Mouse (Mus musculus) CH12.LX (cell line): ENCODE measurements around the gene Mkrn2. TPM values are rescaled to one million over a fixed set of nuclear protein-coding genes. Genes with fewer than 3 reads are reported as not detected.
"Not testable (repeated sequence)": the region's sequence is repeated elsewhere in the genome, so short reads cannot be mapped to it uniquely, and the experiment has no call there.

Experiments
- DNase-seq: peaks from one replicate; pipeline ENCODE4 v3.0.0-alpha.2; 2013; ENCODE audit errors: extremely low read depth
- H3K27ac ChIP-seq: 2 replicates; pipeline ENCODE4 v1.5.1; 2012; ENCODE audit warnings: low read depth, mild to moderate bottlenecking, control low read depth, moderate library complexity; ENCODE audit not compliant: insufficient read depth
- H3K27me3 ChIP-seq: replicated peaks from 2 replicates; pipeline ENCODE3; 2012; ENCODE audit warnings: inconsistent platforms
- H3K36me3 ChIP-seq, 2 experiments: replicated peaks in 1 of 2; 2 replicates each; pipeline versions ENCODE3 to v1.6.1; 2012; ENCODE audit warnings: inconsistent platforms in 1 of 2, low read length in 1 of 2, mild to moderate bottlenecking in 1 of 2, mixed read lengths in 1 of 2, moderate library complexity in 1 of 2; ENCODE audit not compliant: control insufficient read depth in 1 of 2, insufficient read depth in 1 of 2
- H3K4me1 ChIP-seq, 2 experiments: 2 replicates each; pipeline ENCODE4 v1.6.1; 2012; ENCODE audit warnings: inconsistent platforms in 1 of 2, moderate library complexity in 1 of 2; ENCODE audit not compliant: insufficient read depth in 2 of 2, control insufficient read depth in 1 of 2
- H3K4me2 ChIP-seq: 2 replicates; pipeline ENCODE4 v1.6.1; 2012; ENCODE audit warnings: low read depth, mild to moderate bottlenecking, control low read depth; ENCODE audit not compliant: poor library complexity, insufficient read depth, severe bottlenecking
- H3K4me3 ChIP-seq, 3 experiments: fragments of 150-350 bp in 1 of 3; sonication (generic) in 1 of 3; replicated peaks in 1 of 3; 2 replicates each; pipeline versions ENCODE3 to v1.5.1; 2011 to 2012; ENCODE audit warnings: low read depth in 2 of 3, low read length in 2 of 3, mild to moderate bottlenecking in 2 of 3, moderate library complexity in 2 of 3, control low read depth in 1 of 3, improper control_type of control experiment in 1 of 3, inconsistent platforms in 1 of 3, mixed read lengths in 1 of 3; ENCODE audit not compliant: poor library complexity in 1 of 3
- H3K79me2 ChIP-seq: replicated peaks from 2 replicates; pipeline ENCODE4 v1.6.1; 2012; ENCODE audit warnings: mild to moderate bottlenecking, moderate library complexity; ENCODE audit not compliant: control insufficient read depth, poor library complexity, insufficient read depth, severe bottlenecking; ENCODE audit errors: extremely low read depth
- H3K9ac ChIP-seq: 2 replicates; pipeline ENCODE4 v1.6.1; 2012; ENCODE audit warnings: low read depth, mild to moderate bottlenecking, control low read depth, moderate library complexity; ENCODE audit not compliant: insufficient read depth
- H3K9me3 ChIP-seq: replicated peaks from 2 replicates; pipeline ENCODE3; 2012; ENCODE audit warnings: low read length, inconsistent platforms, mixed read lengths
- BHLHE40 ChIP-seq: IDR thresholded peaks from 2 replicates; pipeline ENCODE4 v1.6.1; 2011; ENCODE audit warnings: mild to moderate bottlenecking, low read depth, low read length, improper control_type of control experiment
- CHD2 ChIP-seq: IDR thresholded peaks from 2 replicates; pipeline ENCODE4 v1.6.1; 2011; ENCODE audit warnings: low read length, improper control_type of control experiment
- CTCF ChIP-seq, 2 experiments: IDR thresholded peaks in 1 of 2; conservative IDR thresholded peaks in 1 of 2; 2 replicates each; pipeline ENCODE4 v1.5.1; 2011 to 2012; ENCODE audit warnings: low read depth in 2 of 2, low read length in 2 of 2, improper control_type of control experiment in 1 of 2, inconsistent platforms in 1 of 2, mild to moderate bottlenecking in 1 of 2, moderate library complexity in 1 of 2
- E2F4 ChIP-seq: IDR thresholded peaks from 2 replicates; pipeline ENCODE4 v1.6.1; 2011; ENCODE audit warnings: low read depth, low read length, improper control_type of control experiment; ENCODE audit not compliant: insufficient replicate concordance
- ETS1 ChIP-seq: conservative IDR thresholded peaks from 2 replicates; pipeline ENCODE4 v1.6.1; 2012; ENCODE audit warnings: low read depth, mild to moderate bottlenecking, inconsistent platforms, low read length, improper control_type of control experiment, moderate library complexity
- IRF4 ChIP-seq: IDR thresholded peaks from 2 replicates; pipeline ENCODE4 v1.6.1; 2014; ENCODE audit warnings: low read depth, mild to moderate bottlenecking, inconsistent platforms, low read length, improper control_type of control experiment
- MAFK ChIP-seq: IDR thresholded peaks from 2 replicates; pipeline ENCODE4 v1.6.1; 2011; ENCODE audit warnings: low read length, improper control_type of control experiment; ENCODE audit not compliant: insufficient replicate concordance
- MAX ChIP-seq: IDR thresholded peaks from 2 replicates; pipeline ENCODE4 v1.6.1; 2011; ENCODE audit warnings: low read length, improper control_type of control experiment
- MAZ ChIP-seq: IDR thresholded peaks from 2 replicates; pipeline ENCODE4 v1.6.1; 2012; ENCODE audit warnings: low read depth, mild to moderate bottlenecking, inconsistent platforms, low read length, improper control_type of control experiment, moderate library complexity
- MYC ChIP-seq: IDR thresholded peaks from 2 replicates; pipeline ENCODE4 v1.6.1; 2011; ENCODE audit warnings: low read depth, mild to moderate bottlenecking, improper control_type of control experiment, low read length
- NRF1 ChIP-seq: IDR thresholded peaks from 2 replicates; pipeline ENCODE4 v1.6.1; 2014; ENCODE audit warnings: low read depth, mild to moderate bottlenecking, inconsistent platforms, low read length, improper control_type of control experiment, moderate library complexity
- POLR2AphosphoS2 ChIP-seq: IDR thresholded peaks from 2 replicates; pipeline ENCODE4 v1.6.1; 2011; ENCODE audit warnings: low read depth, low read length, improper control_type of control experiment
- RAD21 ChIP-seq: IDR thresholded peaks from 2 replicates; pipeline ENCODE4 v1.6.1; 2011; ENCODE audit warnings: low read depth, mild to moderate bottlenecking, low read length, improper control_type of control experiment, moderate library complexity
- RCOR1 ChIP-seq: conservative IDR thresholded peaks from 2 replicates; pipeline ENCODE4 v1.6.1; 2012; ENCODE audit warnings: low read depth, mild to moderate bottlenecking, inconsistent platforms, low read length, improper control_type of control experiment
- TCF12 ChIP-seq: IDR thresholded peaks from 2 replicates; pipeline ENCODE4 v1.6.1; 2014; ENCODE audit warnings: low read depth, mild to moderate bottlenecking, inconsistent platforms, low read length, improper control_type of control experiment
- UBTF ChIP-seq: IDR thresholded peaks from 2 replicates; pipeline ENCODE4 v1.6.1; 2012; ENCODE audit warnings: low read depth, mild to moderate bottlenecking, inconsistent platforms, low read length, improper control_type of control experiment, moderate library complexity
- USF1 ChIP-seq: IDR thresholded peaks from 2 replicates; pipeline ENCODE4 v1.6.1; 2014; ENCODE audit warnings: low read depth, mild to moderate bottlenecking, inconsistent platforms, low read length, improper control_type of control experiment
- USF2 ChIP-seq: conservative IDR thresholded peaks from 2 replicates; pipeline ENCODE4 v1.6.1; 2011; ENCODE audit warnings: low read depth, low read length, improper control_type of control experiment
- ZC3H11A ChIP-seq: IDR thresholded peaks from 2 replicates; pipeline ENCODE4 v1.6.1; 2012; ENCODE audit warnings: low read depth, mild to moderate bottlenecking, inconsistent platforms, low read length, improper control_type of control experiment
- ZMIZ1 ChIP-seq: IDR thresholded peaks from 2 replicates; pipeline ENCODE4 v1.6.1; 2012; ENCODE audit warnings: low read depth, mild to moderate bottlenecking, inconsistent platforms, low read length, improper control_type of control experiment
- ZNF384 ChIP-seq: IDR thresholded peaks from 2 replicates; pipeline ENCODE4 v1.6.1; 2012; ENCODE audit warnings: low read depth, low read length, improper control_type of control experiment, inconsistent platforms
- dilution Hi-C: fragments of 300-500 bp; cut with MboI; formaldehyde crosslinking; loops from 2 replicates; pipeline ENCODE4 v1.14.3; 2020; ENCODE audit warnings: low sequenced_read_pairs; ENCODE audit not compliant: extremely low pct_unique_long_range_greater_than_20kb, extremely low pct_ligation_motif_present
- in situ Hi-C: fragments of 300-500 bp; cut with MboI; formaldehyde crosslinking; loops from 3 replicates; pipeline ENCODE4 v1.14.3; 2019; ENCODE audit warnings: low sequenced_read_pairs, low pct_ligation_motif_present, low pct_unique_long_range_greater_than_20kb, mixed read lengths
- polyA plus RNA-seq: library from polyadenylated mRNA; unstranded; fragments of >175 nt; gene quantifications from 2 replicates; pipeline ENCODE4 v1.2.1, GENCODE M21; 2012; ENCODE audit warnings: low read depth; ENCODE audit not compliant: insufficient read length
- total RNA-seq, 2 experiments: library from RNA; depleted of rRNA; stranded (reverse); fragments of 300-350 nt in 1 of 2; fragments of >200 nt in 1 of 2; gene quantifications; 2 replicates each; pipeline ENCODE4 v1.2.3; 2012 to 2014

Mkrn2 gene
- total and polyA plus RNA-seq, 3 experiments: 14.6 to 49.8 (median 18.6) TPM

- DNase-seq, H3K27ac ChIP-seq, H3K4me3 ChIP-seq, dilution Hi-C loops, H3K4me2 ChIP-seq, H3K9me3 ChIP-seq, in situ Hi-C loops, H3K27me3 ChIP-seq, H3K9ac ChIP-seq, H3K79me2 ChIP-seq, H3K4me1 ChIP-seq: not testable (repeated sequence)
- peak; percentile 71 for TF ChIP-seq MAFK
- peaks cover 45 to 65% of the 10 kb centered on the region in 2 experiments for H3K36me3 ChIP-seq
Observed at GRCm38 (mm10) chr6:115638188-115638587, 36.5 kb downstream of the Mkrn2 start.

GRCm38 (mm10) chr6:115643315-115643714 is 41.6 kb downstream of the Mkrn2 start:
- Histone ChIP-seq H3K4me1 (peaks cover 0 to 23% of the 10 kb centered on the region in 2 experiments; a peak in 2 of 4 replicates), H3K9ac (no peak overlapping the region), H3K4me3 (no peak overlapping the region), H3K9me3 (no peaks in the 10 kb centered on the region), H3K27me3 (no peaks in the 10 kb centered on the region), H3K36me3 (peaks cover 9 to 25% of the 10 kb centered on the region in 2 experiments), H3K27ac (no peak overlapping the region), H3K4me2 (no peak overlapping the region), H3K79me2 (peaks cover 17% of the 10 kb centered on the region)
- peak; percentile 26 for DNase-seq
- in situ Hi-C loops: no loop called here
- dilution Hi-C loops: no loop called here
- TF ChIP-seq UBTF (no peak), RCOR1 (no peak), ZNF384 (peak; percentile 77)

GRCm38 (mm10) chr6:115649792-115650365 is 48.2 kb downstream of the Mkrn2 start:
- H3K27me3 ChIP-seq: no peaks in the 10 kb centered on the region
- H3K9me3 ChIP-seq: no peaks in the 10 kb centered on the region
- no peak overlapping the region for H3K4me3 ChIP-seq
- in situ Hi-C loops: no loop called here
- H3K9ac ChIP-seq: no peak overlapping the region
- DNase-seq: no peak
- peaks cover 0 to 5% of the 10 kb centered on the region in 2 experiments for H3K36me3 ChIP-seq
- TF ChIP-seq USF2: no peak
- no peak for TF ChIP-seq E2F4
- TF ChIP-seq BHLHE40: no peak
- TF ChIP-seq MAX: no peak
- no peak for TF ChIP-seq MAZ
- no peak for TF ChIP-seq IRF4
- no peak for TF ChIP-seq NRF1
- TF ChIP-seq TCF12: no peak
- no peak for TF ChIP-seq RAD21
- no peak for TF ChIP-seq POLR2AphosphoS2
- no peak for TF ChIP-seq ZC3H11A
- TF ChIP-seq MYC: no peak
- no peak for TF ChIP-seq CHD2
- TF ChIP-seq CTCF (conservative IDR thresholded peaks at IDR 0.05 in 1 of 2, IDR thresholded peaks at IDR 0.05 in 1 of 2; ENCODE audit: low read depth in 2 of 2, low read length in 2 of 2): no peak
- TF ChIP-seq ETS1: no peak
- no peak for TF ChIP-seq ZMIZ1
- TF ChIP-seq ZNF384: no peak
- TF ChIP-seq USF1: no peak
- TF ChIP-seq, all 38 proteins: peak for 0
- Histone ChIP-seq H3K27ac (no peak overlapping the region), H3K4me2 (no peak overlapping the region), H3K4me1 (peaks cover 6 to 68% of the 10 kb centered on the region in 2 experiments), H3K79me2 (peaks cover 41% of the 10 kb centered on the region)
- dilution Hi-C loops: no loop called here
